Mouse (Mus musculus): Measurements from ENCODE around the gene Dynlt1f.
"Not testable (repeated sequence)": the region's sequence is repeated elsewhere in the genome, so short reads cannot be mapped to it uniquely, and the experiment has no call there.

GRCm38 (mm10) chr17:6683702-6684101, 28.0 kb upstream of the Dynlt1f start:
- not testable (repeated sequence) for TF ChIP-seq CTCF (IDR thresholded peaks at IDR 0.05; ENCODE audit: insufficient read depth, low read length); POLR2A (IDR thresholded peaks at IDR 0.05; ENCODE audit: borderline replicate concordance, extremely low read depth, low read depth, low read length)

All from lung, adult 2 months (tissue).